Mouse (Mus musculus) mature B cell (primary cell): ENCODE measurements around the gene Gm20696.

ENCODE experiments used
- in situ Hi-C: fragments of 300-500 bp; cut with MboI; formaldehyde crosslinking; loops from 2 replicates; pipeline ENCODE4 v1.14.3; 2019

Gm20696 gene

GRCm38 (mm10) chr6:99441100-99441499 is 225.5 kb downstream of the Gm20696 start:
- in situ Hi-C loops = no loop called here

- in situ Hi-C loops = no loop called here
Measured at GRCm38 (mm10) chr6:99440606-99441005, 226.0 kb downstream of the Gm20696 start.

GRCm38 (mm10) chr6:99439878-99440361 is 226.7 kb downstream of the Gm20696 start:
- in situ Hi-C loops = no loop called here

- in situ Hi-C loops = no loop called here
Measured at GRCm38 (mm10) chr6:99439214-99439877, 227.3 kb downstream of the Gm20696 start.

DNA sequence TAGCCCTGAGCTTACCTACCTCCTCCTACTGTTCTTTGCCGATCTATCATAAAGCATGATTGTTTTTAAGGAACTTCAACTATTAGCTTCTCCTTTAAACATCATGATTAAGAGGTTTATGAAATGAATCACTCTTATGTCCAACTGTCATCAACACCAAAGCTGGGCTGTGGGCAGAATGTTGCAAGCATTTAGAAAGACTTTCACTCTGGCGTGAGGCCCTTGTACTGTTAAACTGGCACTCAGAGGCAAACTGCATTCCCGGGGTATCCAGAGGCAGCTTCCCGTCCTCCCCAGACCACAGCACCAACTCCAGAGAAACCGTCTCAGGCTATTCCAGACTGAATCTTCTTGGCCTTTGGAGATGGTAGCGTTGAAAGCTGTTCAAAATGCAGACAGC is 230.2 kb downstream of the Gm20696 start:
- in situ Hi-C loops = no loop called here

GRCm38 (mm10) chr6:99435140-99435539 is 231.5 kb downstream of the Gm20696 start:
- in situ Hi-C loops = no loop called here

DNA sequence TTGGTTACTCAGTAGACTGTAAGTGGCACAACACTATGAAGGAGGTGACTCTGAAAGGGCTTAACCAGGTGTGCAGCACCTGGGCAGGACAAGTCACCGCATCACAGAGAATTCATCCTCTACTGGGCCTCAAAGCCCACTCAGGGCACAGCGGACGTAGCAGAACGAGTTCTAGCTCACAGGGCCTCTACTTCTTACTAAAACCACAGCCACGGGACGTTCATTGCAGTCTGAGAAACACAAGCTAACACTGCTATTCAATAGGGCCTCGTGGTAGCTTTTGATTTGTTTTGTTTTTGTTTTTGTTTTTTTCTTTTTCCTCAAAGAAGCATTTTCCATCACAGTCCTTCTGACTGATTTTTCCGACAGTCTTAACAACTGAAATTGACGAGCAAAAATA is 233.6 kb downstream of the Gm20696 start:
- in situ Hi-C loops = no loop called here

DNA sequence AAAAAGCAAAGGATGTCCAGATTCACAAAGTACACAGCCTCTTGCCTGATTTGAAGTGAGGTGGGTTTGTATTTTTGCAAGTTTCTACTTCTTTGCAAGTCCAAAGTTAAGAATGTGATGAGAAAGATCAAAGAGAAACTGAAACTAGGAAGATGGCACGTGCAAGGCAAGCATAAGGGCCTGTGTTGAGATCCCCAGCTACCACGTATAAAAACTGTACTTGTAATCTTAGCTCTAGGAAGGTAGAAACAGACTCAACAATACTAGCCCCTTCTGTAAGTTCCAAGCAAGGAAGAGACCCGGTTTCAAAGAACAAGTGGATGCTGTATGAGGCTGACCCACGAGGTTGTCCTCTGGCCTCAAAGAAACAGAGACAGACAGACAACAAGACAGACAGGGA is 234.7 kb downstream of the Gm20696 start:
- in situ Hi-C loops = no loop called here

DNA sequence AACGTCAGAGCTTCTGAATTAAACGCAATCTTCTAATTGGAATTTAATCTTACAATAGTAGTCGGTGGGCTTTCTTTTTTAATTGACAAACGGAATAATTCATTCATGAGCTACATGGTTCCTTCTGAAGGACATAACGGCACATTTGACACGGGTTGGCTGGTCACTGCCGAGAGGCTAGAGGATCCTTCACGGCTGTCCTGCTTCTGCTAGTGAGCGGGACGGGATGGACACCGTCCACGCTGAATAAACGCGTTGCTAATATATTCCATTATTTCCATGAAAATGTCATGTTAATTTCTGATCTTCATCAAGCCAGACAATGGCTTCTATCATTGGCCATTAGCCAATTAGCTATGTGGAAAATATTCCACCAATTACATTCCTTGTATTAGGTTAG is 236.0 kb downstream of the Gm20696 start:
- in situ Hi-C loops = no loop called here

- in situ Hi-C loops = no loop called here
Measured at GRCm38 (mm10) chr6:99429378-99430131, 237.0 kb downstream of the Gm20696 start.

- in situ Hi-C loops = no loop called here
Measured at GRCm38 (mm10) chr6:99428961-99429360, 237.6 kb downstream of the Gm20696 start.

GRCm38 (mm10) chr6:99427301-99427700 is 239.3 kb downstream of the Gm20696 start:
- in situ Hi-C loops = no loop called here

GRCm38 (mm10) chr6:99425044-99425443 is 241.6 kb downstream of the Gm20696 start:
- in situ Hi-C loops = no loop called here

GRCm38 (mm10) chr6:99420666-99421065 is 245.9 kb downstream of the Gm20696 start:
- in situ Hi-C loops = no loop called here

- in situ Hi-C loops = no loop called here
Measured at GRCm38 (mm10) chr6:99412598-99412997, 254.0 kb downstream of the Gm20696 start.

GRCm38 (mm10) chr6:99409602-99410001 is 257.0 kb downstream of the Gm20696 start:
- in situ Hi-C loops = no loop called here

DNA sequence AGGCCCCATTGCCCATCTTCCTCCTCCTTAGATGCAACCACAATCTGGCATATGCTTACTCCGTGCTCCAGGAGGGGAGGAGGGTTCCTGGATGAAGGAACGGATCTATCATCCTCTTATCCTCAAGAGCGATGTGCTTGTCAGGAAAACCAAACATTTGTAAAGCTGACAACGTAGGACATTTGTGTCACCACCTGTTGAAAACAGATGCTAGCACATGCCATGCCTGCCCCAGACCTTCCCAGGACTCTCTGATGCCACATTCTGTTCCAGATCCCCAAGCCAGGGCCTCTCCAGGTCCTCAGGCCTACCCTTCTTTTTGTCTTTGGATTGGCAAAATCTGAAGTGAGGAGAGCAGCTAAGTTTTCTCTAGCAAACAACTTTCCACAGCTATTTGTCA is 257.7 kb downstream of the Gm20696 start:
- in situ Hi-C loops = no loop called here

- in situ Hi-C loops = no loop called here
Measured at GRCm38 (mm10) chr6:99403755-99404390, 262.7 kb downstream of the Gm20696 start.

DNA sequence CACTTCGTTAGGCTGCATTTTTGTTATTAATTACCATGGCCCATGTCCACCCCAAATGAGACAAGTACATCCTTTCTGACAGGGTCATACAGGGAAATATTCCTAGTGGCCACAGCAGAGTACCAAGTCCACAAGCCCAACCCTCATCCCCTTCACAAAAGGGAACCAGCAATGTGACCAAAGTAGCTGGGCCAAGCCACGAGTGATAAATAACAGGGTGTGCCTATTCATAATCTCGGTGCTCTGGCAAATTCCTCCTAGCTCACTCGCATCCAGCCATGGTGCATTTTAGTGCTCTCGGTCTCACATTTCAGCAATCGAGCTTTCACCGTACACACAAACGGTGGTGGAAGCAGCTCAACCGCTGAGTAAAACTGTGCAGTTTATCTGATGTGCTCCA is 263.7 kb downstream of the Gm20696 start:
- in situ Hi-C loops = no loop called here

DNA sequence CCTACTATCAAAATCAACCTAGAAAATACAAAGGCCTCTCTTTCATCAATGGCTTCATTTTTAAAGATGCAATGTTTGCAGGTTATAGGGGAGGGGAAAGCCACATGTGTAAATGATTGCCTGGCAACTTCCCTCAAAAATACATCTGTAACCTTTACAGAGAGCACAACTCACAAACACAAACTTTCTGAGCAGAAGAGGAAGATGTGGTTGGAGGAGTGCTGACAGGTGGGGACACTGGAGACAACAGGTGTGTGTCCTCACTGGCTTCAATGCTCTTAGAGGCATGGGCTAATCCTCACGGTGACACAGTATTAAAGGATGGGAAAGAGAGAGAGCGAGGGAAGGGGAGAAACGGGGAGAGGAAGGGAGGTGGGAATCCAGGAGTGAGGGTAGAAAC is 264.2 kb downstream of the Gm20696 start:
- in situ Hi-C loops = no loop called here

DNA sequence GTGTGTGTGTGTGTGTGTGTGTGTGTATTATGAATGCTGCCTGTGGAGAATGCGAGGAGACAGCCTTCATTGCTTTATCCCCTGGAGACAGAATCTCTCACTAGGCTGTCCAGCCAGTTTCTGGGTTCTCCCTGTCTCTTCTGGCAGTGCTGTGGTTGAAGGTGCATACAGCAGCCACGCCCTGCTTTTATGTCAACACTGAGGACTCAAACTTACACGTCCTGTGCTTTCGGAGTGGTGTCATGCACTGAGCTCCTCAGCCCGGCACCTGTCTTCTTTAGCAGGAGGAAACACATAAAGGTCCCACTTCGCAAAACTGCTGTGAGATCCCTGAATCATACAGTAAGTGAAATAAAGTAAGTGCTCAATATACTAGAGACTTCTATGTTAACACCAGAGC is 264.8 kb downstream of the Gm20696 start:
- in situ Hi-C loops = no loop called here

GRCm38 (mm10) chr6:99401211-99401610 is 265.4 kb downstream of the Gm20696 start:
- in situ Hi-C loops = no loop called here

DNA sequence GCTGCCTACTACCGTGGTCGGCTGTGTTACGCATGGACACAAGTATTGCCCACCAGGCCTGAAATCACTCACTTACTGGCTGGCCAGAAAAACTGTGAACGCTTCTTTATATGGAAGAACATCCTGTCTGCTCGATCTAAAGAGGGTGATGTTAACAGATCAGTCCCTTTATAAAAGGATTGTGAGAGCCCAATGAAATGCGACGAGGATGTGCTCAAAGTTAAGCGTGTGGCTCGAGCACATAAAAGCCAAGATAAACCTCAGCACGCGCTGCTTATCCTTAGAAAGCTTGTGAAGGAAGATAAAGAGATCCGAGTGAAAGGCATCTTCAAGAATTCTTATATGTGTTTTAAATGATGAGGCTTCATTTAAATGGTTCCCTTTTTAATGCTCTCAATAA is 270.9 kb downstream of the Gm20696 start:
- in situ Hi-C loops = no loop called here
